In the genomic region with DNA sequence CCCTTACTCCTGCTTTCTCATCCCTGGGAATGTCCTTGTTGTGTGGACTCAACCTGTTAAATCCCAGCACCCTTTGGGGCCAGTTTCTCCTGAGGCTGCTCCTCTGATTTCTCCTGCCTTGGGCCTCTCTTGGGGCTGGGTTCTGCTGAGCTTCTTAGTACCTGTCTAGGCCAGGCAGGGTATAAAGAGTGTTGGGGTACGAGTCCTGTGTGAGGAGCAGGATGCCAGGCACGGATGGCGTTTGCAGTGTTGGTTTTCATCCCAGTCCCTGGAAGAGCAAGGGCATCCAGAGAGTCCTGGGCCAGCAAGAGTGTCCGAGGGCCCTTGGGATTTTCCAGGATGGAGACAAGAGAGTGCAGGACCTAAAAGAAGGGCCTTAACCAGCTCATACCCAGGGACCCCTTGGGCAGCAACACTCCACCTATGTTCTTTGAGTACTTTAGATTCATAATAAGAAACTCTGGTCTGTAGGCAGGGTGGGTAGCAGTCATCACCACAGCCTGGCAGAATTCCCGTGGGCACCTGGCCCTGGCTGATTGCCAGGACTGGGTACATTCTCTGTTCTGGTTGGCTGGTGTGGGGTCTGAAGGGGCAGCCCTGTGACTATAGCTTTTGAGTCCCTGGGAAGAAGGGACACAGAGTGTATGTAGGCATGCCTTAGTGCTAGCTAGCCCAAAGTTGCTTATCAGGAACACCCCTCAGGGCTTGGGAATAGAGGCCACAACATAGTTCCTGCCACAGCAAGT, we compare ENCODE assay signal across 9 mouse cellular contexts. TPM values are rescaled to one million over a fixed set of nuclear protein-coding genes. Genes with fewer than 3 reads are reported as not detected.
DNase-seq lines count a peak whose midpoint lies in the region; ATAC-seq and TF ChIP-seq lines count a peak whose summit lies in the region.
"Had no signal": no experiment of that assay in that cellular context is flagged by ENCODE, and none has a peak within 500 bp of the region (broad histone marks: within the 10 kb centered on the region; RNA-seq: fewer than 3 reads in every experiment).

No protein-coding gene starts in this region.

- no peaks in the 10 kb centered on the region for H3K27me3 ChIP-seq in hindbrain, postnatal 0 days (ENCODE audit: insufficient read depth, low read length)
- peaks cover 42% of the 10 kb centered on the region for H3K27me3 ChIP-seq in liver, embryonic 15.5 days
- H3K27me3 ChIP-seq: Patski had no signal

- H3K36me3 ChIP-seq in hindbrain, postnatal 0 days (ENCODE audit: insufficient read depth, low read length): peaks cover 8% of the 10 kb centered on the region; the same call in 1 of the 2 replicates
- H3K36me3 ChIP-seq in liver, embryonic 15.5 days (replicated peaks): no peaks in the 10 kb centered on the region

- peak overlapping the region; percentile 83 for H3K4me2 ChIP-seq in hindbrain, postnatal 0 days (ENCODE audit: low read depth, low read length)
- peak overlapping the region; percentile 95; the same call in 1 of the 2 replicates for H3K4me2 ChIP-seq in liver, embryonic 15.5 days

- peaks cover 28% of the 10 kb centered on the region for H3K4me1 ChIP-seq in hindbrain, postnatal 0 days (ENCODE audit: insufficient read depth, low read length)
- peaks cover 28% of the 10 kb centered on the region for H3K4me1 ChIP-seq in liver, embryonic 15.5 days (replicated peaks)

- peak overlapping the region; percentile 87 for H3K4me3 ChIP-seq in layer of hippocampus, adult 2 months
- peak overlapping the region; percentile 81 for H3K4me3 ChIP-seq in hindbrain, postnatal 0 days (ENCODE audit: low read length)
- peak overlapping the region; percentile 65; the same call in 1 of the 2 replicates for H3K4me3 ChIP-seq in liver, embryonic 15.5 days (replicated peaks)

- no peak for TF ChIP-seq CTCF in layer of hippocampus, adult 2 months (conservative IDR thresholded peaks at IDR 0.05)
- no peak for TF ChIP-seq CTCF in hindbrain, postnatal 0 days (IDR thresholded peaks at IDR 0.05; ENCODE audit: low read depth)

- WGBS in hindbrain, postnatal 0 days: 41% methylated on average over 5 of the region's 5 CpGs
- 58% methylated on average over 5 of the region's 5 CpGs for WGBS in liver, embryonic 15.5 days (ENCODE audit: insufficient replicate concordance)

- H3K27ac ChIP-seq in layer of hippocampus, adult 2 months: peak overlapping the region; percentile 95
- peak overlapping the region; percentile 86; the same call in 1 of the 2 replicates for H3K27ac ChIP-seq in hindbrain, postnatal 0 days
- no peak overlapping the region for H3K27ac ChIP-seq in liver, embryonic 15.5 days (replicated peaks)

- H3K9ac ChIP-seq in hindbrain, postnatal 0 days (replicated peaks; ENCODE audit: low read length): peak overlapping the region; percentile 87
- H3K9ac ChIP-seq in liver, embryonic 15.5 days: no peak overlapping the region

- no peak for ATAC-seq in hindbrain, postnatal 0 days
- ATAC-seq in liver, embryonic 15.5 days (ENCODE audit: insufficient read depth): no peak

- no peak for DNase-seq in layer of hippocampus, adult 2 months (ENCODE audit: low spot score in 2 of 2)
- no peak for DNase-seq in layer of hippocampus, postnatal 14 days (ENCODE audit: low spot score in 2 of 2)
- DNase-seq in cerebellum, postnatal 36 days: peak; percentile 72 to 75
- DNase-seq in hindbrain, postnatal 0 days (ENCODE audit: low spot score): peak; percentile 17
- DNase-seq in urinary bladder, postnatal 10 days (ENCODE audit: low spot score): no peak
- no peak for DNase-seq in c-Kit-positive CD71-positive TER-119-positive erythroid progenitor cells, embryonic 14.5 days (ENCODE audit: low spot score)
- DNase-seq in adrenal gland, adult (ENCODE audit: inconsistent age in 2 of 2, low spot score in 1 of 2): no peak

- H3K9me3 ChIP-seq in hindbrain, postnatal 0 days (ENCODE audit: low read length): no peaks in the 10 kb centered on the region
- H3K9me3 ChIP-seq in liver, embryonic 15.5 days (replicated peaks): no peaks in the 10 kb centered on the region

RNA-seq across cellular contexts. Expression of a gene that starts 1.1 kb away (rescaled TPM):
- total RNA-seq in layer of hippocampus, adult 2 months (2021): 100 to 1,000 TPM; 159 to 167 TPM
- 100 to 1,000 TPM; 140 to 141 TPM for total RNA-seq in layer of hippocampus, postnatal 14 days (2021)
- total RNA-seq in hindbrain, postnatal 0 days (2014; rRNA removed): 84.6 and 94.9 TPM in 2 replicates
- 10.7 and 12.5 TPM in 2 replicates for polyA plus RNA-seq in hindbrain, postnatal 0 days (2015; fragmentation: Nextera tagmentation; extraction: Ambion mirVana)
- polyA plus RNA-seq in liver, embryonic 15.5 days (2015; fragmentation: Nextera tagmentation; extraction: Ambion mirVana): 1.2 and 1.3 TPM in 2 replicates

RNA-seq across cellular contexts. Expression of a gene that starts 6.5 kb away (rescaled TPM):
- under 1 TPM in 1 of 2 experiments, not detected in 1; 0.37 TPM for total RNA-seq in layer of hippocampus, adult 2 months (2021)
- total RNA-seq in layer of hippocampus, postnatal 14 days (2021): under 1 TPM; 0.31 to 0.81 TPM
- total RNA-seq in hindbrain, postnatal 0 days (2014; rRNA removed): 1.0 TPM in 1 of 2 replicates, not detected in the other
- 0.18 and 0.20 TPM in 2 replicates for polyA plus RNA-seq in hindbrain, postnatal 0 days (2015; fragmentation: Nextera tagmentation; extraction: Ambion mirVana)
- polyA plus RNA-seq in liver, embryonic 15.5 days (2015; fragmentation: Nextera tagmentation; extraction: Ambion mirVana): 1.2 and 1.7 TPM in 2 replicates

RNA-seq across cellular contexts. Expression of a gene that starts 27.0 kb away (rescaled TPM):
- under 1 TPM in 1 of 2 experiments, not detected in 1; 0.49 TPM for total RNA-seq in layer of hippocampus, adult 2 months (2021)
- total RNA-seq in layer of hippocampus, postnatal 14 days (2021): under 1 TPM in 1 of 2 experiments, not detected in 1; 0.58 TPM
- total RNA-seq in hindbrain, postnatal 0 days (2014; rRNA removed): 0.97 and 3.9 TPM in 2 replicates
- 4.1 and 4.8 TPM in 2 replicates for polyA plus RNA-seq in hindbrain, postnatal 0 days (2015; fragmentation: Nextera tagmentation; extraction: Ambion mirVana)
- 0.38 and 1.0 TPM in 2 replicates for polyA plus RNA-seq in liver, embryonic 15.5 days (2015; fragmentation: Nextera tagmentation; extraction: Ambion mirVana)

RNA-seq across cellular contexts. Expression of a gene that starts 30.5 kb away (rescaled TPM):
- 100 to 1,000 TPM; 429 to 433 TPM for total RNA-seq in layer of hippocampus, adult 2 months (2021)
- 100 to 1,000 TPM; 402 to 418 TPM for total RNA-seq in layer of hippocampus, postnatal 14 days (2021)
- 249 and 289 TPM in 2 replicates for total RNA-seq in hindbrain, postnatal 0 days (2014; rRNA removed)
- polyA plus RNA-seq in hindbrain, postnatal 0 days (2015; fragmentation: Nextera tagmentation; extraction: Ambion mirVana): 416 and 422 TPM in 2 replicates
- polyA plus RNA-seq in liver, embryonic 15.5 days (2015; fragmentation: Nextera tagmentation; extraction: Ambion mirVana): 4.5 and 6.1 TPM in 2 replicates

RNA-seq across cellular contexts. Expression of a gene that starts 31.3 kb away (rescaled TPM):
- 10 to 100 TPM; 55.7 to 62.1 TPM for total RNA-seq in layer of hippocampus, adult 2 months (2021)
- 10 to 100 TPM; 52.1 to 57.7 TPM for total RNA-seq in layer of hippocampus, postnatal 14 days (2021)
- 183 and 187 TPM in 2 replicates for total RNA-seq in hindbrain, postnatal 0 days (2014; rRNA removed)
- 141 and 145 TPM in 2 replicates for polyA plus RNA-seq in hindbrain, postnatal 0 days (2015; fragmentation: Nextera tagmentation; extraction: Ambion mirVana)
- 8.3 and 10.6 TPM in 2 replicates for polyA plus RNA-seq in liver, embryonic 15.5 days (2015; fragmentation: Nextera tagmentation; extraction: Ambion mirVana)

Comparison
In these comparisons a context has a peak if more than half of its experiments do, and no peak if none do; other contexts are left out.
1. DNase-seq: peak in cerebellum, postnatal 36 days (2 of 2) and hindbrain, postnatal 0 days (single experiment); none in layer of hippocampus, adult 2 months (0 of 2), layer of hippocampus, postnatal 14 days (0 of 2), urinary bladder, postnatal 10 days (single experiment), c-Kit-positive CD71-positive TER-119-positive erythroid progenitor cells, embryonic 14.5 days (single experiment) and adrenal gland, adult (0 of 2).
2. Peak in every context shown above with its lines, with median percentiles within 50 percentile points of each other: H3K4me3 ChIP-seq.